ENCODE assay signal across 13 mouse cellular contexts in the genomic region with DNA sequence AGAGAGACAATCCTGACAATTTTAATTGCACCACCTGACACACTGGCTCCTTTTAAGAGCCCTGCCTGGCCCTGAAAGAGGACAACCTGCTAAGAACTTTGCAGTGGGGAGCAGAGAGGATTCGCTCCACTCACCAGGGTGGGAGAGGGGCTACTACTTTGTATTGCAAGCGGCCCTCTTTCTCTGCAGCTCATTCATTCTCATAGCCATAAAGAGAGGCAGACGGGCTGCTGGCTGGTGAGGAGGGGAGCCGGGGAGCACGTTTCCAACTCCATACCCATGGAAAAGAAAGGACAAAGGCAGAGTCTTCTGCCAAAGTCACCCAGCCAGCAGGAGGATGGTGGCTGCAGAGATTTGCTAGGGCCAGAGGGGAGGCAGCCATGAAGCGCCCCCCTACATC.
DNase-seq lines count a peak whose midpoint lies in the region; ATAC-seq and TF ChIP-seq lines count a peak whose summit lies in the region.
"Had no signal": no experiment of that assay in that cellular context is flagged by ENCODE, and none has a peak within 500 bp of the region (broad histone marks: within the 10 kb centered on the region; RNA-seq: fewer than 3 reads in every experiment).

No protein-coding gene starts in this region.

- WGBS in forebrain, embryonic 10.5 days = 55% methylated on average over 6 of the region's 6 CpGs
- 33% methylated on average over 6 of the region's 6 CpGs for WGBS in forebrain, embryonic 12.5 days
- WGBS in lung, embryonic 14.5 days = 45% methylated on average over 6 of the region's 6 CpGs
- WGBS in limb, embryonic 15.5 days = 34% methylated on average over 6 of the region's 6 CpGs
- WGBS in neural tube, embryonic 15.5 days = 16% methylated on average over 6 of the region's 6 CpGs

- peak overlapping the region; percentile 35; the same call in 1 of the 2 replicates for H3K27ac ChIP-seq in forebrain, embryonic 10.5 days
- no peak overlapping the region for H3K27ac ChIP-seq in forebrain, embryonic 12.5 days
- H3K27ac ChIP-seq in lung, embryonic 14.5 days (ENCODE audit: low read depth) = 0 out of 2 replicates have a peak overlapping the region, but pooled peaks have one; percentile 1
- H3K27ac ChIP-seq in limb, embryonic 15.5 days = 0 out of 2 replicates have a peak overlapping the region, but pooled peaks have one; percentile 11
- H3K27ac ChIP-seq in neural tube, embryonic 15.5 days (replicated peaks) = peak overlapping the region; percentile 75
- H3K27ac ChIP-seq: liver, embryonic 13.5 days had no signal

- no peak overlapping the region for H3K9ac ChIP-seq in forebrain, embryonic 12.5 days
- H3K9ac ChIP-seq in lung, embryonic 14.5 days = no peak overlapping the region
- no peak overlapping the region for H3K9ac ChIP-seq in limb, embryonic 15.5 days
- H3K9ac ChIP-seq in neural tube, embryonic 15.5 days (replicated peaks) = no peak overlapping the region
- H3K9ac ChIP-seq: liver, embryonic 13.5 days had no signal

- no peak for TF ChIP-seq CTCF in lung, embryonic 14.5 days (IDR thresholded peaks at IDR 0.05; ENCODE audit: low read depth)

- peaks cover 31% of the 10 kb centered on the region for H3K4me1 ChIP-seq in forebrain, embryonic 10.5 days
- peaks cover 18% of the 10 kb centered on the region for H3K4me1 ChIP-seq in forebrain, embryonic 12.5 days
- H3K4me1 ChIP-seq in lung, embryonic 14.5 days (ENCODE audit: insufficient read depth) = peaks cover 4% of the 10 kb centered on the region; the same call in 1 of the 2 replicates
- peaks cover 26% of the 10 kb centered on the region for H3K4me1 ChIP-seq in limb, embryonic 15.5 days
- H3K4me1 ChIP-seq in neural tube, embryonic 15.5 days = peaks cover 46% of the 10 kb centered on the region
- H3K4me1 ChIP-seq: liver, embryonic 13.5 days had no signal

- H3K9me3 ChIP-seq in forebrain, embryonic 10.5 days = no peaks in the 10 kb centered on the region
- H3K9me3 ChIP-seq in forebrain, embryonic 12.5 days = no peaks in the 10 kb centered on the region
- H3K9me3 ChIP-seq in lung, embryonic 14.5 days (ENCODE audit: low read depth, low read length) = no peaks in the 10 kb centered on the region
- no peaks in the 10 kb centered on the region for H3K9me3 ChIP-seq in limb, embryonic 15.5 days
- H3K9me3 ChIP-seq in neural tube, embryonic 15.5 days (replicated peaks) = no peaks in the 10 kb centered on the region
- H3K9me3 ChIP-seq: liver, embryonic 13.5 days had no signal

- ATAC-seq in forebrain, embryonic 12.5 days (ENCODE audit: low FRiP score) = no peak
- ATAC-seq in lung, embryonic 14.5 days (ENCODE audit: insufficient read depth) = no peak
- no peak for ATAC-seq in limb, embryonic 15.5 days (ENCODE audit: insufficient number of reproducible peaks, low FRiP score, low TSS enrichment, low read depth)
- peak; percentile 25 for ATAC-seq in neural tube, embryonic 15.5 days (ENCODE audit: low FRiP score)

- H3K4me3 ChIP-seq in forebrain, embryonic 10.5 days = no peak overlapping the region
- no peak overlapping the region for H3K4me3 ChIP-seq in forebrain, embryonic 12.5 days (replicated peaks)
- no peak overlapping the region for H3K4me3 ChIP-seq in lung, embryonic 14.5 days (ENCODE audit: low read depth, low read length)
- no peak overlapping the region for H3K4me3 ChIP-seq in limb, embryonic 15.5 days
- no peak overlapping the region for H3K4me3 ChIP-seq in neural tube, embryonic 15.5 days (replicated peaks)
- H3K4me3 ChIP-seq: liver, embryonic 13.5 days had no signal

- no peak overlapping the region for H3K4me2 ChIP-seq in forebrain, embryonic 12.5 days
- no peak overlapping the region for H3K4me2 ChIP-seq in lung, embryonic 14.5 days
- H3K4me2 ChIP-seq in limb, embryonic 15.5 days = no peak overlapping the region
- H3K4me2 ChIP-seq in neural tube, embryonic 15.5 days = no peak overlapping the region
- H3K4me2 ChIP-seq: liver, embryonic 13.5 days had no signal

- H3K27me3 ChIP-seq in forebrain, embryonic 10.5 days (ENCODE audit: poor library complexity, severe bottlenecking) = no peaks in the 10 kb centered on the region
- H3K27me3 ChIP-seq in forebrain, embryonic 12.5 days = no peaks in the 10 kb centered on the region
- H3K27me3 ChIP-seq in lung, embryonic 14.5 days (ENCODE audit: insufficient read depth, low read length) = no peaks in the 10 kb centered on the region
- no peaks in the 10 kb centered on the region for H3K27me3 ChIP-seq in limb, embryonic 15.5 days
- H3K27me3 ChIP-seq in neural tube, embryonic 15.5 days (replicated peaks) = no peaks in the 10 kb centered on the region
- H3K27me3 ChIP-seq: liver, embryonic 13.5 days had no signal

- no peaks in the 10 kb centered on the region for H3K36me3 ChIP-seq in forebrain, embryonic 10.5 days (replicated peaks)
- 0 out of 2 replicates have a peak, but pooled peaks cover 2% of the 10 kb centered on the region for H3K36me3 ChIP-seq in forebrain, embryonic 12.5 days (replicated peaks)
- peaks cover 3% of the 10 kb centered on the region; the same call in 1 of the 2 replicates for H3K36me3 ChIP-seq in lung, embryonic 14.5 days (ENCODE audit: insufficient read depth)
- no peaks in the 10 kb centered on the region for H3K36me3 ChIP-seq in limb, embryonic 15.5 days
- no peaks in the 10 kb centered on the region for H3K36me3 ChIP-seq in neural tube, embryonic 15.5 days
- H3K36me3 ChIP-seq: G1E; liver, embryonic 13.5 days had no signal

- no peak for DNase-seq in forebrain, embryonic 10.5 days (ENCODE audit: extremely low spot score, low spot score)
- no peak for DNase-seq in lung, embryonic 14.5 days
- no peak for DNase-seq in lung, adult 18-20 months
- no peak for DNase-seq in T-cell, adult 2 months (ENCODE audit: low spot score)
- no peak for DNase-seq in ovary, postnatal 36 days (ENCODE audit: low spot score)
- DNase-seq: kidney, adult 11 months; layer of hippocampus, postnatal 36 days; liver, embryonic 13.5 days; thymus, postnatal 4 days had no signal
